Mouse (Mus musculus): ENCODE measurements around the gene Tas2r113.
"Not testable (repeated sequence)": the region's sequence is repeated elsewhere in the genome, so short reads cannot be mapped to it uniquely, and the experiment has no call there.

Gene Tas2r113

DNA sequence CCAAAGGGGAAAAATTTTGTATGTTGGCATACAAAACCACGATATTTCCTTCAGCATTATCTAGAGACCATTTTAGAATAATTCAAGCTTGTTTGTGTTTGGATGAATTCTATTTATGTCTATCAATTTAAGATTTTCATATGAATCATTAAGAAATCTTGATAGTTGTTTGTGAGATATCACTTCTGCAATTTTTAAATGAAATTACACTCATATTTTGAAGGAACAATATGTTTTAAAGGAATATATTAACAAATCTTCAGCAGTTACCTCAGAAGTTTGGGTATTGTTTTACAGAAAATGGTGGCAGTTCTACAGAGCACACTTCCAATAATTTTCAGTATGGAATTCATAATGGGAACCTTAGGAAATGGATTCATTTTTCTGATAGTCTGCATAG lies at the start of gene Tas2r113:
TSS of gene Tas2r113 (plus strand) at position 301 of the 400 bp plus-strand sequence.
- DNase-seq (ENCODE audit: low spot score in 2 of 2) = no peak

DNA sequence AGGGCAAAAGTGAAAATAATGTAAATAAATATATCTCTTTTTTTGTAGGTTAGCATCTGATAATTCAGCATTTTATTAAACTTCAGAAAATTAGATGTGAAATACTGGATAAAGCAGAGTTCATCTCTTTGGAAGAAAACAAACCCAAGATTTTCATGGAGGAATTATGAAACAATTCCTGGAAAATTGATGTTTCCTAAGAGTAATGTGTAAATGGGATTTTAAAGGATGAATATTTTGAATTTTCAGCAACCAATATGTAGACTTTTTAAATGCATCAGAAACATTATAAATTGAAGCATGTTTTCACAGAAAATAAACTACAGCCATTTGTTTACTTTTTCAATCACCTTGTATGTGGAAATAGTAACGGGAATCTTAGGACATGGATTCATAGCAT lies 46.0 kb upstream of the Tas2r113 start, which contains the start of gene Tas2r123:
TSS of gene Tas2r123 (plus strand) at position 301 of the 400 bp plus-strand sequence.
- DNase-seq (ENCODE audit: low spot score in 2 of 2) = no peak

DNA sequence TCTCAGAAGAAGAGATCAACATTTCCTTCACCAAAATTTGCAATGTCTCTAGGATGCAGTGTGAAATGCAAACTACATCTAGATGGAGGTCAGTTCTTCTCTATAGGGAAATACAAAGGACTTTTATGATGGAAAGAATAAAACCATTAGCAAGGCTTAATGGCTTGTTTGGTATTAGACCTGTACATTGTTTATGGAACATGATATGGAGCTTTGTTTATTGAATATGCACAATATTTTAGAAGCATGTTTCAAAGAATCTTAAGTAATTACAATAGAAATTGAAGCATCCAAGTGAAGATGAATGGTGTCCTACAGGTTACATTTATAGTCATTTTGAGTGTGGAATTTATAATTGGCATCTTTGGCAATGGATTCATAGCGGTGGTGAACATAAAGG lies 37.7 kb upstream of the Tas2r113 start, which contains the start of gene Tas2r116:
TSS of gene Tas2r116 (plus strand) at position 301 of the 400 bp plus-strand sequence.
- DNase-seq (ENCODE audit: low spot score in 2 of 2) = no peak

DNA sequence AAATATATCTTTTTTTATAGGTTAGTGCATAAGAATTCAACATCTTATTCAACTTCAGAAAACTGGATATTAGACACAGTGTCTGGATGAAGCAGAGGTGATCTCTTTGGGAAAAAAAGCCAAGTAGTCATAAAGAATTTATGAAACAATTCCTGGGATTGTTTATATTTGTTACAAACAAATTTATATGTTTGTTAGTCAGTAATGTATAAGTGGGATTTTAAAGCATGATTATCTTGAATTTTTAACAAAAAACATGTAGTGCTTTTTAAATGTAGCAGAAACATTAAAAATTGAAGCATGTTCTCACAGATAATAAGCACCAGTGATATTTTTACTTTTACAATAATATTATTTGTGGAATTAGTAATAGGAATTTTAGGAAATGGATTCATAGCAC lies 25.1 kb upstream of the Tas2r113 start, which contains the start of gene Tas2r110:
TSS of gene Tas2r110 (plus strand) at position 301 of the 400 bp plus-strand sequence.
- no peak for DNase-seq (ENCODE audit: low spot score in 2 of 2)

DNA sequence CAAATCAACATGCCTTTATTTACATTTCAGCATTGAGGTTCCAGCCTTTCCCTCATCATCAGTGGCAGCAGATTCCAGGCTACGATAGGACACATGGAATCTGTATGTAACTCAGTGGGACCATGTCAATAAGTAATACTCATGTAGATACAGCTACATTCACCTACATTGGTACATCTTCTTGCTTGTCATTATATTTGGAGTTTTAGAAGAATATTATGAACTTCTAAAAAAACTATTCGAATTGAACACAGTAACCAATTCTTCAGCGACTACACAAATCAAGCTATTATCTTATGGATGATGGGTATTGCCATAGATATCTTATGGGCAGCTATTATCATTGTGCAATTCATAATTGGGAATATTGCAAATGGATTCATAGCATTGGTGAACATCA lies 16.5 kb downstream of the Tas2r113 start, which contains the start of gene Tas2r125:
TSS of gene Tas2r125 (plus strand) at position 301 of the 400 bp plus-strand sequence.
- no peak for DNase-seq (ENCODE audit: low spot score in 2 of 2)

DNA sequence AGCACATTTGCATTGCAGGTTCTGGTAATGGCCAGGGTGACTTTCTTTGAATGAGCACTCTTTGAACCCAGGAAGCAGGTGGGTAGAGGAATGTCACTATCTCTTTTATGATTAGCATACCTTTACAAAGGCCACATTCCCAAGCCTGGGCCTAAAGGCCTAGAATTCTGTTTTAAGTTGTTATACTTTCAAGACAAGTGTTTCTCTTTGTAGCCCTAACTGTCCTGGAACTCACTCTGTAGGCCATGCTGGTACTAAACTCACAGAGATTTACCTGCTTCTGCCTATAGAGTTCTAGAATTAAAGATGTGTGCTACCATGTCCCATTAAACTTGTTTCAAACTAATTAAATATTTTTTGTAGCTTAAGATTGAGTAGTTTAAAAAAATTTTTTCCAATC lies 48.6 kb downstream of the Tas2r113 start:
- DNase-seq (ENCODE audit: low spot score in 2 of 2) = not testable (repeated sequence)

Measured in frontal cortex, postnatal 25 days (tissue).